Mouse (Mus musculus): Measurements from ENCODE around the gene Mark2.

The Mark2 gene

GRCm38 (mm10) chr19:7320181-7320580 is 21.5 kb downstream of the Mark2 start:
- no peak for DNase-seq

- no peak for DNase-seq
Observed at GRCm38 (mm10) chr19:7317716-7318115, 23.9 kb downstream of the Mark2 start.

GRCm38 (mm10) chr19:7316822-7317221 is 24.8 kb downstream of the Mark2 start:
- no peak for DNase-seq

- no peak for DNase-seq
Observed at GRCm38 (mm10) chr19:7315587-7315984, 26.1 kb downstream of the Mark2 start.

GRCm38 (mm10) chr19:7314976-7315586 is 26.6 kb downstream of the Mark2 start:
- DNase-seq, result peak; percentile 65

GRCm38 (mm10) chr19:7313660-7314059 is 28.0 kb downstream of the Mark2 start:
- DNase-seq, result no peak

- DNase-seq, result no peak
Observed at GRCm38 (mm10) chr19:7311306-7311705, 30.4 kb downstream of the Mark2 start.

- no peak for DNase-seq
Observed at GRCm38 (mm10) chr19:7310704-7311103, 31.0 kb downstream of the Mark2 start.

- no peak for DNase-seq
Observed at GRCm38 (mm10) chr19:7309738-7310330, 31.8 kb downstream of the Mark2 start.

- DNase-seq, result peak; percentile 28
Observed at GRCm38 (mm10) chr19:7307995-7308770, 33.5 kb downstream of the Mark2 start.

GRCm38 (mm10) chr19:7306968-7307367 is 34.7 kb downstream of the Mark2 start:
- DNase-seq, result no peak

GRCm38 (mm10) chr19:7305380-7306310 is 36.0 kb downstream of the Mark2 start:
- no peak for DNase-seq

GRCm38 (mm10) chr19:7304801-7305200 is 36.9 kb downstream of the Mark2 start:
- DNase-seq, result no peak

- DNase-seq, result no peak
Observed at GRCm38 (mm10) chr19:7303796-7304195, 37.9 kb downstream of the Mark2 start.

- no peak for DNase-seq
Observed at GRCm38 (mm10) chr19:7302493-7302797, 39.2 kb downstream of the Mark2 start.

GRCm38 (mm10) chr19:7301647-7302492 is 39.8 kb downstream of the Mark2 start:
- DNase-seq, result no peak

GRCm38 (mm10) chr19:7300078-7300477 is 41.6 kb downstream of the Mark2 start:
- no peak for DNase-seq

GRCm38 (mm10) chr19:7299052-7299451 is 42.6 kb downstream of the Mark2 start:
- DNase-seq, result no peak

- DNase-seq, result no peak
Observed at GRCm38 (mm10) chr19:7295959-7296358, 45.7 kb downstream of the Mark2 start.

GRCm38 (mm10) chr19:7295071-7295658 is 46.5 kb downstream of the Mark2 start:
- no peak for DNase-seq

GRCm38 (mm10) chr19:7294098-7294876 is 47.4 kb downstream of the Mark2 start:
- no peak for DNase-seq
